Mouse (Mus musculus) intestine, embryonic 16.5 days (tissue): ENCODE measurements at regions not wholly inside any gene's neighbourhood (a gene's known extent, or its start where the extent isn't known, plus 50 kb on each side); places are given as distances from the start of the nearest gene placed in this dataset.

Source experiments
- ATAC-seq: fragments of 200-750 bp; cut with Nextera tagmentation; 2 replicates; pipeline ENCODE4 v1.8.0; 2017; ENCODE audit warnings: moderate TSS enrichment, moderate library complexity
- H3K27ac ChIP-seq: fragments of 300-500 bp; sonication (generic); 2 replicates; pipeline ENCODE4 v1.5.1; 2014; ENCODE audit warnings: mild to moderate bottlenecking, low read length
- H3K27me3 ChIP-seq: fragments of 300-500 bp; sonication (generic); replicated peaks from 2 replicates; pipeline ENCODE4 v1.6.1; 2014; ENCODE audit warnings: low read length, control low read depth, mixed read lengths; ENCODE audit not compliant: control insufficient read depth, insufficient read depth
- H3K36me3 ChIP-seq: fragments of 300-500 bp; sonication (generic); 2 replicates; pipeline ENCODE4 v1.6.1; 2014; ENCODE audit warnings: low read length, control low read depth; ENCODE audit not compliant: control insufficient read depth, insufficient read depth
- H3K4me1 ChIP-seq: fragments of 300-500 bp; sonication (generic); 2 replicates; pipeline ENCODE4 v1.6.1; 2014; ENCODE audit warnings: low read length, control low read depth, mixed read lengths; ENCODE audit not compliant: control insufficient read depth, insufficient read depth
- H3K4me2 ChIP-seq: fragments of 300-500 bp; sonication (generic); 2 replicates; pipeline ENCODE4 v1.6.1; 2014; ENCODE audit warnings: low read depth, low read length, control low read depth
- H3K4me3 ChIP-seq: fragments of 300-500 bp; sonication (generic); 2 replicates; pipeline ENCODE4 v1.5.1; 2014; ENCODE audit warnings: mild to moderate bottlenecking, low read length
- H3K9ac ChIP-seq: fragments of 300-500 bp; sonication (generic); 2 replicates; pipeline ENCODE4 v1.6.1; 2014; ENCODE audit warnings: low read depth, low read length
- H3K9me3 ChIP-seq: fragments of 300-500 bp; sonication (generic); 2 replicates; pipeline ENCODE4 v1.6.1; 2016; ENCODE audit warnings: low read length, control low read depth; ENCODE audit not compliant: control insufficient read depth
- WGBS: fragments of 180-500 bp; shearing (Covaris S2); extraction: QIAGEN DNeasy Blood & Tissue Kit; methylation state at CpG from one replicate; pipeline ENCODE4 v1.1.7; 2014; 5-methylcytosine and 5-hydroxymethylcytosine counted together

GRCm38 (mm10) chr4:23982790-23983451, 513.3 kb upstream of the Mms22l start:
- no peak overlapping the region for H3K27ac ChIP-seq
- 29% methylated on average over 13 of the region's 13 CpGs for WGBS

GRCm38 (mm10) chr4:23983452-23983805, 512.8 kb upstream of the Mms22l start:
- WGBS = 16% methylated on average over 8 of the region's 8 CpGs
- Histone ChIP-seq H3K9me3 (no peaks in the 10 kb centered on the region), H3K27me3 (no peaks in the 10 kb centered on the region), H3K4me3 (no peak overlapping the region), H3K27ac (no peak overlapping the region), H3K36me3 (no peaks in the 10 kb centered on the region), H3K4me1 (no peaks in the 10 kb centered on the region), H3K4me2 (0 out of 2 replicates have a peak overlapping the region, but pooled peaks have one; percentile 10), H3K9ac (no peak overlapping the region)
- ATAC-seq = no peak

More at GRCm38 (mm10) chr4:23982790-23983451, 513.3 kb upstream of the Mms22l start:
- Histone ChIP-seq H3K4me3 (no peak overlapping the region), H3K4me2 (0 out of 2 replicates have a peak overlapping the region, but pooled peaks have one; percentile 10), H3K9ac (no peak overlapping the region), H3K4me1 (no peaks in the 10 kb centered on the region), H3K9me3 (no peaks in the 10 kb centered on the region), H3K36me3 (no peaks in the 10 kb centered on the region), H3K27me3 (no peaks in the 10 kb centered on the region)
- peak; percentile 68; the same call in 1 of the 2 replicates for ATAC-seq

- Histone ChIP-seq H3K27me3 (no peaks in the 10 kb centered on the region), H3K4me3 (no peak overlapping the region), H3K4me1 (no peaks in the 10 kb centered on the region), H3K9ac (no peak overlapping the region), H3K36me3 (no peaks in the 10 kb centered on the region), H3K9me3 (no peaks in the 10 kb centered on the region), H3K27ac (no peak overlapping the region), H3K4me2 (no peak overlapping the region)
- WGBS = 80% methylated on average over 3 of the region's 3 CpGs
- no peak for ATAC-seq
Measured at GRCm38 (mm10) chr4:23984005-23984404, 512.2 kb upstream of the Mms22l start.

GRCm38 (mm10) chr4:23985956-23986355, 510.3 kb upstream of the Mms22l start:
- ATAC-seq = no peak
- Histone ChIP-seq H3K9ac (no peak overlapping the region), H3K36me3 (no peaks in the 10 kb centered on the region), H3K27ac (no peak overlapping the region), H3K27me3 (no peaks in the 10 kb centered on the region), H3K4me3 (no peak overlapping the region), H3K9me3 (no peaks in the 10 kb centered on the region), H3K4me1 (no peaks in the 10 kb centered on the region), H3K4me2 (no peak overlapping the region)
- WGBS = 71% methylated on average over 4 of the region's 4 CpGs

GRCm38 (mm10) chr4:23993823-23994222, 502.4 kb upstream of the Mms22l start:
- Histone ChIP-seq H3K27ac (no peak overlapping the region), H3K4me2 (no peak overlapping the region), H3K9me3 (no peaks in the 10 kb centered on the region), H3K4me3 (no peak overlapping the region), H3K36me3 (no peaks in the 10 kb centered on the region), H3K4me1 (no peaks in the 10 kb centered on the region), H3K9ac (no peak overlapping the region), H3K27me3 (no peaks in the 10 kb centered on the region)
- no peak for ATAC-seq
- WGBS = 42% methylated on average over 3 of the region's 3 CpGs

GRCm38 (mm10) chr4:23994261-23994965, 501.8 kb upstream of the Mms22l start:
- ATAC-seq = no peak
- Histone ChIP-seq H3K4me1 (no peaks in the 10 kb centered on the region), H3K9me3 (no peaks in the 10 kb centered on the region), H3K27me3 (no peaks in the 10 kb centered on the region), H3K36me3 (no peaks in the 10 kb centered on the region), H3K4me2 (no peak overlapping the region), H3K4me3 (no peak overlapping the region), H3K27ac (no peak overlapping the region), H3K9ac (no peak overlapping the region)
- 37% methylated on average over 4 of the region's 4 CpGs for WGBS

- H3K27ac ChIP-seq = no peak overlapping the region
- H3K4me1 ChIP-seq = no peaks in the 10 kb centered on the region
- no peak overlapping the region for H3K9ac ChIP-seq
- no peaks in the 10 kb centered on the region for H3K36me3 ChIP-seq
- no peaks in the 10 kb centered on the region for H3K9me3 ChIP-seq
- no peaks in the 10 kb centered on the region for H3K27me3 ChIP-seq
- ATAC-seq = no peak
- H3K4me3 ChIP-seq = no peak overlapping the region
- WGBS = 56% methylated on average over 2 of the region's 2 CpGs
- H3K4me2 ChIP-seq = no peak overlapping the region
Measured at GRCm38 (mm10) chr4:24006257-24006955, 489.8 kb upstream of the Mms22l start.

- ATAC-seq = 0 out of 2 replicates have a peak, but pooled peaks have one; percentile 33
- Histone ChIP-seq H3K27ac (no peak overlapping the region), H3K9me3 (no peaks in the 10 kb centered on the region), H3K36me3 (no peaks in the 10 kb centered on the region), H3K27me3 (no peaks in the 10 kb centered on the region), H3K9ac (no peak overlapping the region), H3K4me1 (no peaks in the 10 kb centered on the region; the same call in 1 of the 2 replicates), H3K4me2 (no peak overlapping the region), H3K4me3 (no peak overlapping the region)
- 63% methylated on average over 11 of the region's 11 CpGs for WGBS
Measured at GRCm38 (mm10) chr4:24019178-24020104, 476.8 kb upstream of the Mms22l start.
